Mouse (Mus musculus): ENCODE measurements around the gene Myh6.
A peak's percentile ranks its signal among the peaks of the same experiment; 100 is the strongest.

DNA sequence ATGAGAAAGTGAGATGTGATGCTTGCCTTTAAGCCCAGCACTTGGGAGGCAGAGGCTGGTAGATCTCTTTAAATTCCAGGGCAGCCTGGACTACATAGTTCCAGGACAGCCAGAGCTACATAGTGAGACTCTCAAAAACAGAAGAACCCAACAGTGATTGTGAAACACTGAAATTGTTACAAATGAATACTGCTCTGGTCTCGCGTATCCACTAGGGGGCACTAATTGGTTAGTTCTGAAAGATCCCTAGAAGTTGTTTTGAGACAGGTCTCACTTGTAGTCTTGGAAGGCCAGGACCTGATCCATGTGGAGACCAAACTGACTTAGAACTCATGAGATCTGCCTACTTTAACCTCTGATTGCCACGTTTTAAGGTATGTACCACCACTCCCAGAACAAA, 66.3 kb downstream of the Myh6 start:
- peak; percentile 88 for TF ChIP-seq CTCF (IDR thresholded peaks at IDR 0.05)
- TF ChIP-seq EP300 (IDR thresholded peaks at IDR 0.05) = 0 out of 2 replicates have a peak, but pooled peaks have one; percentile 16
